24 mouse cellular contexts compared by ENCODE assay signal in genomic region chr2:174316661-174317060, GRCm38 (mm10). TPM values are rescaled to one million over a fixed set of nuclear protein-coding genes. Genes with fewer than 3 reads are reported as not detected.
DNase-seq lines count a peak whose midpoint lies in the region; ATAC-seq lines count a peak whose summit lies in the region.
"Had no signal": no experiment of that assay in that cellular context is flagged by ENCODE, and none has a peak within 500 bp of the region (broad histone marks: within the 10 kb centered on the region; RNA-seq: fewer than 3 reads in every experiment).

No protein-coding gene starts in this region.

- H3K4me2 ChIP-seq in forebrain, embryonic 12.5 days, result no peak overlapping the region
- H3K4me2 ChIP-seq in forebrain, embryonic 15.5 days (replicated peaks), result no peak overlapping the region
- H3K4me2 ChIP-seq in limb, embryonic 12.5 days, result no peak overlapping the region
- no peak overlapping the region for H3K4me2 ChIP-seq in neural tube, embryonic 12.5 days (replicated peaks)
- H3K4me2 ChIP-seq: embryonic facial prominence, embryonic 12.5 days had no signal

- no peak overlapping the region for H3K27ac ChIP-seq in forebrain, embryonic 12.5 days
- H3K27ac ChIP-seq in forebrain, embryonic 15.5 days (replicated peaks), result no peak overlapping the region
- H3K27ac ChIP-seq in limb, embryonic 12.5 days, result peak overlapping the region; percentile 37; the same call in 1 of the 2 replicates
- H3K27ac ChIP-seq in limb, embryonic 10.5 days, result no peak overlapping the region
- H3K27ac ChIP-seq in neural tube, embryonic 12.5 days, result no peak overlapping the region
- H3K27ac ChIP-seq: embryonic facial prominence, embryonic 10.5 days; embryonic facial prominence, embryonic 12.5 days had no signal

- 0 out of 2 replicates have a peak, but pooled peaks cover 3% of the 10 kb centered on the region for H3K4me1 ChIP-seq in forebrain, embryonic 12.5 days
- no peaks in the 10 kb centered on the region for H3K4me1 ChIP-seq in forebrain, embryonic 15.5 days
- peaks cover 24% of the 10 kb centered on the region for H3K4me1 ChIP-seq in limb, embryonic 12.5 days (replicated peaks)
- peaks cover 9% of the 10 kb centered on the region; the same call in 1 of the 2 replicates for H3K4me1 ChIP-seq in limb, embryonic 10.5 days
- H3K4me1 ChIP-seq in neural tube, embryonic 12.5 days, result no peaks in the 10 kb centered on the region

- H3K27me3 ChIP-seq in forebrain, embryonic 12.5 days, result no peaks in the 10 kb centered on the region
- H3K27me3 ChIP-seq in forebrain, embryonic 15.5 days, result no peaks in the 10 kb centered on the region
- no peaks in the 10 kb centered on the region for H3K27me3 ChIP-seq in limb, embryonic 12.5 days
- no peaks in the 10 kb centered on the region for H3K27me3 ChIP-seq in limb, embryonic 10.5 days (ENCODE audit: low read depth, poor library complexity, severe bottlenecking)
- no peaks in the 10 kb centered on the region for H3K27me3 ChIP-seq in neural tube, embryonic 12.5 days (replicated peaks)
- H3K27me3 ChIP-seq: CH12.LX; embryonic facial prominence, embryonic 12.5 days had no signal

- WGBS in forebrain, embryonic 12.5 days, result 90% methylated on average over 9 of the region's 9 CpGs
- WGBS in forebrain, embryonic 15.5 days, result 92% methylated on average over 9 of the region's 9 CpGs
- WGBS in limb, embryonic 12.5 days, result 86% methylated on average over 9 of the region's 9 CpGs
- WGBS in limb, embryonic 10.5 days, result 92% methylated on average over 9 of the region's 9 CpGs
- 91% methylated on average over 9 of the region's 9 CpGs for whole genome bisulfite sequencing in neural tube, embryonic 12.5 days

- no peaks in the 10 kb centered on the region for H3K36me3 ChIP-seq in forebrain, embryonic 12.5 days (replicated peaks)
- no peaks in the 10 kb centered on the region for H3K36me3 ChIP-seq in forebrain, embryonic 15.5 days
- no peaks in the 10 kb centered on the region for H3K36me3 ChIP-seq in limb, embryonic 12.5 days
- no peaks in the 10 kb centered on the region for H3K36me3 ChIP-seq in limb, embryonic 10.5 days
- no peaks in the 10 kb centered on the region for H3K36me3 ChIP-seq in neural tube, embryonic 12.5 days
- H3K36me3 ChIP-seq: embryonic facial prominence, embryonic 10.5 days; embryonic facial prominence, embryonic 12.5 days had no signal

- DNase-seq in limb, embryonic 10.5 days (ENCODE audit: low spot score), result no peak
- no peak for DNase-seq in neural tube, embryonic 10.5 days (ENCODE audit: extremely low spot score, low spot score)
- DNase-seq: adrenal gland, adult 8-10 months; adrenal gland, postnatal 14 days; adrenal gland, postnatal 36 days; B cell, adult 2 months; cerebellum, adult 11-12 months; cerebellum, adult 2 months; cerebellum, adult 9-10 months; cerebellum, postnatal 10 days; cerebellum, postnatal 25 days; forebrain, postnatal 0 days had no signal

- peak overlapping the region; percentile 21; the same call in 1 of the 2 replicates for H3K9ac ChIP-seq in forebrain, embryonic 12.5 days
- H3K9ac ChIP-seq in forebrain, embryonic 15.5 days (replicated peaks), result no peak overlapping the region
- no peak overlapping the region for H3K9ac ChIP-seq in limb, embryonic 12.5 days (replicated peaks)
- H3K9ac ChIP-seq in neural tube, embryonic 12.5 days, result 0 out of 2 replicates have a peak overlapping the region, but pooled peaks have one; percentile 5
- H3K9ac ChIP-seq: embryonic facial prominence, embryonic 12.5 days; forebrain, postnatal 0 days had no signal

- H3K9me3 ChIP-seq in forebrain, embryonic 12.5 days, result no peaks in the 10 kb centered on the region
- H3K9me3 ChIP-seq in forebrain, embryonic 15.5 days, result no peaks in the 10 kb centered on the region
- H3K9me3 ChIP-seq in limb, embryonic 12.5 days, result no peaks in the 10 kb centered on the region
- H3K9me3 ChIP-seq in limb, embryonic 10.5 days (replicated peaks), result no peaks in the 10 kb centered on the region
- no peaks in the 10 kb centered on the region for H3K9me3 ChIP-seq in neural tube, embryonic 12.5 days
- H3K9me3 ChIP-seq: embryonic facial prominence, embryonic 10.5 days; embryonic facial prominence, embryonic 12.5 days; G1E had no signal

- no peak for ATAC-seq in forebrain, embryonic 12.5 days (ENCODE audit: low FRiP score)
- ATAC-seq in forebrain, embryonic 15.5 days (replicated peaks), result no peak
- ATAC-seq in limb, embryonic 12.5 days (ENCODE audit: insufficient number of reproducible peaks, insufficient read depth, low FRiP score, low TSS enrichment, low read depth), result no peak
- no peak for ATAC-seq in neural tube, embryonic 12.5 days (ENCODE audit: low FRiP score, low read depth)
- ATAC-seq: activated CD4-positive, CD25-positive, alpha-beta regulatory T cell, adult 4 months; CD4-positive, CD25-positive, alpha-beta regulatory T cell, adult 4 months; forebrain, embryonic 14.5 days; forebrain, postnatal 0 days; Patski had no signal

- no peak overlapping the region for H3K4me3 ChIP-seq in forebrain, embryonic 12.5 days (replicated peaks)
- no peak overlapping the region for H3K4me3 ChIP-seq in forebrain, embryonic 15.5 days
- no peak overlapping the region for H3K4me3 ChIP-seq in limb, embryonic 12.5 days (replicated peaks)
- H3K4me3 ChIP-seq in limb, embryonic 10.5 days, result no peak overlapping the region
- no peak overlapping the region for H3K4me3 ChIP-seq in neural tube, embryonic 12.5 days
- H3K4me3 ChIP-seq: embryonic facial prominence, embryonic 10.5 days; embryonic facial prominence, embryonic 12.5 days had no signal

RNA-seq across cellular contexts. Expression of gene Gm20721, which starts 29.9 kb away (rescaled TPM):
- polyA plus RNA-seq in forebrain, embryonic 12.5 days (2016; fragmentation: Nextera tagmentation; extraction: Ambion mirVana), result 7.1 and 7.5 TPM in 2 replicates
- 6.7 and 7.5 TPM in 2 replicates for polyA plus RNA-seq in forebrain, embryonic 15.5 days (2015; fragmentation: Nextera tagmentation; extraction: Ambion mirVana)
- 19.9 and 22.9 TPM in 2 replicates for polyA plus RNA-seq in limb, embryonic 12.5 days (2016; fragmentation: Nextera tagmentation; extraction: Ambion mirVana)
- polyA plus RNA-seq in limb, embryonic 10.5 days (2016; fragmentation: Nextera tagmentation; extraction: Ambion mirVana), result 14.9 and 15.2 TPM in 2 replicates
- 11.6 and 20.7 TPM in 2 replicates for polyA plus RNA-seq in neural tube, embryonic 12.5 days (2016; fragmentation: Nextera tagmentation; extraction: Ambion mirVana)

RNA-seq across cellular contexts. Expression of gene Gnas, which starts 32.5 kb away (rescaled TPM):
- polyA plus RNA-seq in forebrain, embryonic 12.5 days (2016; fragmentation: Nextera tagmentation; extraction: Ambion mirVana), result 1,283 and 1,309 TPM in 2 replicates
- polyA plus RNA-seq in forebrain, embryonic 15.5 days (2015; fragmentation: Nextera tagmentation; extraction: Ambion mirVana), result 1,144 and 1,250 TPM in 2 replicates
- polyA plus RNA-seq in limb, embryonic 12.5 days (2016; fragmentation: Nextera tagmentation; extraction: Ambion mirVana), result 1,822 and 1,905 TPM in 2 replicates
- polyA plus RNA-seq in limb, embryonic 10.5 days (2016; fragmentation: Nextera tagmentation; extraction: Ambion mirVana), result 1,045 and 1,269 TPM in 2 replicates
- polyA plus RNA-seq in neural tube, embryonic 12.5 days (2016; fragmentation: Nextera tagmentation; extraction: Ambion mirVana), result 1,608 and 1,653 TPM in 2 replicates

Comparison
In these comparisons a context has a peak if more than half of its experiments do, and no peak if none do; other contexts are left out.
1. H3K9ac ChIP-seq: peak in forebrain, embryonic 12.5 days (single experiment) and neural tube, embryonic 12.5 days (single experiment); none in forebrain, embryonic 15.5 days (single experiment) and limb, embryonic 12.5 days (single experiment).